Mouse (Mus musculus) liver, postnatal 0 days (tissue): ENCODE measurements at regions not wholly inside any gene's neighbourhood (a gene's known extent, or its start where the extent isn't known, plus 50 kb on each side); places are given as distances from the start of the nearest gene placed in this dataset.

Source experiments
- ATAC-seq: fragments of 200-750 bp; cut with Nextera tagmentation; 2 replicates; pipeline ENCODE4 v1.8.0; 2017; ENCODE audit warnings: mild to moderate bottlenecking, moderate library complexity
- DNase-seq: peaks from one replicate; pipeline ENCODE4 v3.0.0-alpha.2; 2016
- H3K27ac ChIP-seq: fragments of 300-500 bp; sonication (generic); 2 replicates; pipeline ENCODE4 v1.5.1; 2014; ENCODE audit warnings: antibody characterized with exemption, moderate library complexity, mild to moderate bottlenecking, low read depth
- H3K27me3 ChIP-seq: fragments of 300-500 bp; sonication (generic); 2 replicates; pipeline ENCODE4 v1.6.1; 2014; ENCODE audit warnings: low read length, control low read depth, mixed read lengths; ENCODE audit not compliant: insufficient read depth
- H3K36me3 ChIP-seq: fragments of 300-500 bp; sonication (generic); replicated peaks from 2 replicates; pipeline ENCODE4 v1.6.1; 2014; ENCODE audit warnings: mild to moderate bottlenecking, control low read depth, low read length, moderate library complexity, mixed read lengths; ENCODE audit not compliant: insufficient read depth
- H3K4me1 ChIP-seq: fragments of 300-500 bp; sonication (generic); 2 replicates; pipeline ENCODE4 v1.6.1; 2014; ENCODE audit warnings: antibody characterized with exemption, mild to moderate bottlenecking, control low read depth; ENCODE audit not compliant: insufficient read depth
- H3K4me2 ChIP-seq: fragments of 300-500 bp; sonication (generic); 2 replicates; pipeline ENCODE4 v1.6.1; 2014; ENCODE audit warnings: low read depth, mild to moderate bottlenecking, low read length, moderate library complexity, mixed read lengths
- H3K4me3 ChIP-seq: fragments of 300-500 bp; sonication (generic); 2 replicates; pipeline ENCODE4 v1.5.1; 2014; ENCODE audit warnings: low read depth, low read length
- H3K9ac ChIP-seq: fragments of 300-500 bp; sonication (generic); replicated peaks from 2 replicates; pipeline ENCODE4 v1.6.1; 2014; ENCODE audit warnings: mild to moderate bottlenecking, moderate library complexity
- H3K9me3 ChIP-seq: fragments of 300-500 bp; sonication (generic); 2 replicates; pipeline ENCODE4 v1.6.1; 2016; ENCODE audit warnings: mild to moderate bottlenecking, control low read depth, low read length, mixed read lengths
- CTCF ChIP-seq: sonication (generic); IDR thresholded peaks from 2 replicates; pipeline ENCODE4 v1.5.1; 2016; ENCODE audit warnings: antibody characterized with exemption, low read depth
- EP300 ChIP-seq: IDR thresholded peaks from 2 replicates; pipeline ENCODE4 v1.6.1; 2016; ENCODE audit warnings: antibody characterized with exemption, low read depth, mild to moderate bottlenecking
- WGBS: fragments of 180-500 bp; shearing (Covaris S2); extraction: QIAGEN DNeasy Blood & Tissue Kit; methylation state at CpG from one replicate; pipeline ENCODE4 v1.1.7; 2014; ENCODE audit not compliant: insufficient replicate concordance; 5-methylcytosine and 5-hydroxymethylcytosine counted together

- no peak for DNase-seq
- TF ChIP-seq EP300 (no peak), CTCF (no peak)
- peaks cover 21% of the 10 kb centered on the region for H3K4me1 ChIP-seq
- no peak for ATAC-seq
- no peak overlapping the region for H3K4me3 ChIP-seq
- H3K9me3 ChIP-seq, result no peaks in the 10 kb centered on the region
- no peak overlapping the region for H3K27ac ChIP-seq
- H3K4me2 ChIP-seq, result no peak overlapping the region
- H3K36me3 ChIP-seq, result no peaks in the 10 kb centered on the region
- no peaks in the 10 kb centered on the region for H3K27me3 ChIP-seq
- WGBS, result 26% methylated on average over 6 of the region's 6 CpGs
- no peak overlapping the region for H3K9ac ChIP-seq
Measured at GRCm38 (mm10) chr14:78438064-78438677, 98.4 kb downstream of the Akap11 start.

DNA sequence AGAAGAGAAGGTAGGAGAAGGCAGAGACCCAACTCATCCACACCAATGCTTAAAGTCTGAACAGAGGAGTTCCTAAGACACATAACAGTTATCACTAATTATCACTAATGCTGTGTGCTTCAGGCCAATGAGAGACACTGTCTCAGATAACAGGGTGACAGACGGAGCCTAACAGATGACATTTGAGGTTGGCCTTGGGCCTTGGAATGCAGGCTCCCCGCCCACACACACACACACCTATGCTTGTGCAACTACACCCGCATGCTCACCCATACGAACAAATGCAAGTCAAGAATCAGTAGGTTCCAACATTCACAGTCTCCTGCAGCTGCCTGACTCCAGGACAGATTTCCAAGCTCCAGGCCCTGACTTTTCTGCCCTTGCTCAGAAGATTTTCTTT lies 100.0 kb downstream of the Akap11 start:
- Histone ChIP-seq H3K27ac (no peak overlapping the region), H3K9ac (no peak overlapping the region), H3K4me1 (peaks cover 21% of the 10 kb centered on the region), H3K36me3 (no peaks in the 10 kb centered on the region), H3K27me3 (no peaks in the 10 kb centered on the region), H3K4me3 (no peak overlapping the region), H3K4me2 (no peak overlapping the region), H3K9me3 (no peaks in the 10 kb centered on the region)
- WGBS, result 52% methylated on average over 4 of the region's 4 CpGs
- ATAC-seq (no peak), DNase-seq (no peak)
- no peak for TF ChIP-seq EP300

GRCm38 (mm10) chr14:78435982-78436381 lies 100.6 kb downstream of the Akap11 start:
- H3K4me1 ChIP-seq, result peaks cover 21% of the 10 kb centered on the region
- no peak overlapping the region for H3K4me2 ChIP-seq
- H3K27me3 ChIP-seq, result no peaks in the 10 kb centered on the region
- TF ChIP-seq CTCF (no peak), EP300 (no peak)
- no peaks in the 10 kb centered on the region for H3K36me3 ChIP-seq
- no peak overlapping the region for H3K4me3 ChIP-seq
- DNase-seq (no peak), ATAC-seq (no peak)
- no peaks in the 10 kb centered on the region for H3K9me3 ChIP-seq
- H3K9ac ChIP-seq, result no peak overlapping the region
- WGBS, result 39% methylated on average over 4 of the region's 4 CpGs
- H3K27ac ChIP-seq, result no peak overlapping the region

DNA sequence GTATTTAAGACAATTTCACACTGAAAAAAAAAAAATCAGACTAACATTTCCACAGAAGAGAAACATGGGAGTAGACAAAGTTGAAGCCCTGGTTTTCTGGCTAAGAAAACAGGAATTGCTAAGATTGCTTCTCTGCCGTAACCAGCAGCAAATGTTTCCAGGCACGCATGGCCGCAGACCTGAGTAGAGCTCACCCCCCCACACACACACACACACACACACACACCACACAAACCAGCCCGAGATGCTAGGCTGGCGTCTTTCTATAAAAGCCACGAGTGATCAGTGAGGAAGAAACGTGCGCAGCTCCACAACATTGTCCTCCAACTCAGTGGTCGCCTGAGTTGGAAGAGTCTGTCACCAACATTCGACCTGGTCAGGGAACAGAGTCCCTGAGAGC lies 101.0 kb downstream of the Akap11 start:
- Histone ChIP-seq H3K36me3 (no peaks in the 10 kb centered on the region), H3K9ac (no peak overlapping the region), H3K27me3 (no peaks in the 10 kb centered on the region), H3K27ac (no peak overlapping the region), H3K4me3 (no peak overlapping the region), H3K4me2 (no peak overlapping the region), H3K4me1 (peaks cover 21% of the 10 kb centered on the region), H3K9me3 (no peaks in the 10 kb centered on the region)
- no peak for ATAC-seq
- 49% methylated on average over 10 of the region's 10 CpGs for WGBS
- no peak for TF ChIP-seq CTCF
- no peak for TF ChIP-seq EP300
- no peak for DNase-seq

DNA sequence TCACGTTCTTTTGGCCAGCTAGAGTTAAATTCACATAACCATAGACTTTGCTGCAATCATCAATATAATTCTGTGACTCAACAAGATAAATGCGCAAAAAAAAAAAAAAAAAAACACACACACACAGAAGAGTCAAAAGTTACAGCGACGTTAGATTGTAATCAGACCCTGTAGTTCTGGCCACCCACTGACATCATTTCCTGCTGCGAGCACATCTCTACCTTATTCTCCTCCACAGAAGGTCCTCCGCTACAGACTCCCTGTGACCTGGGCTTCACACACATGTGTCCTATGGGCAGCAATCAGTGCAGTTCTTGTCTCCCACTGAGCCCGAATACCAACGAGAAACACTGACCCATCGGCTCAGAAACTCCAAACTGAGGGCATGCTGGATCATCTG lies 101.9 kb downstream of the Akap11 start:
- Histone ChIP-seq H3K4me1 (peaks cover 21% of the 10 kb centered on the region), H3K4me3 (no peak overlapping the region), H3K9me3 (no peaks in the 10 kb centered on the region), H3K27ac (no peak overlapping the region), H3K27me3 (no peaks in the 10 kb centered on the region), H3K36me3 (no peaks in the 10 kb centered on the region), H3K9ac (no peak overlapping the region), H3K4me2 (no peak overlapping the region)
- no peak for ATAC-seq
- 79% methylated on average over 9 of the region's 9 CpGs for WGBS
- TF ChIP-seq EP300, result no peak
- no peak for TF ChIP-seq CTCF
- DNase-seq, result no peak

DNA sequence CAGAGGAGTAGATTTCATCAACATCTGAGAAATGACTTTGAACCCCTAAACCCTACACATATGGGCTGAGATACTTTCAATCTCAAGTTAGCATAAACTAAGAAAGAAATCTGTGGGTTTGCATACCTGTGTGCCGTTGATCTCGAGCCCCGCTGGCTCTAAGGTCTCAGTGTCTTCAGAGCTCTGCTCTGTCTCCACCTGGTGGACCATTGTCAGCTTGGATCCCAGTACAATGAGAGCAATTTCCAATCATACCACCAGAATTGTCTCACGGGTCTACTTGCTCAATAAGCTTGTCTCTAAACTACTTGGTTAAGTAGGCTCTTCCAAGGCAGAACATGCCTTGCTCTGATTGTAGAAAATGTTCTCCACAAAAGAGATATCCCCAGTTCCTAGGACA lies 102.5 kb downstream of the Akap11 start:
- TF ChIP-seq EP300 (no peak), CTCF (peak; percentile 40)
- no peak overlapping the region for H3K27ac ChIP-seq
- H3K4me2 ChIP-seq, result no peak overlapping the region
- H3K4me1 ChIP-seq, result peaks cover 21% of the 10 kb centered on the region
- H3K9me3 ChIP-seq, result no peaks in the 10 kb centered on the region
- no peaks in the 10 kb centered on the region for H3K27me3 ChIP-seq
- ATAC-seq (no peak), DNase-seq (no peak)
- H3K36me3 ChIP-seq, result no peaks in the 10 kb centered on the region
- no peak overlapping the region for H3K9ac ChIP-seq
- WGBS, result 79% methylated on average over 4 of the region's 4 CpGs
- no peak overlapping the region for H3K4me3 ChIP-seq

DNA sequence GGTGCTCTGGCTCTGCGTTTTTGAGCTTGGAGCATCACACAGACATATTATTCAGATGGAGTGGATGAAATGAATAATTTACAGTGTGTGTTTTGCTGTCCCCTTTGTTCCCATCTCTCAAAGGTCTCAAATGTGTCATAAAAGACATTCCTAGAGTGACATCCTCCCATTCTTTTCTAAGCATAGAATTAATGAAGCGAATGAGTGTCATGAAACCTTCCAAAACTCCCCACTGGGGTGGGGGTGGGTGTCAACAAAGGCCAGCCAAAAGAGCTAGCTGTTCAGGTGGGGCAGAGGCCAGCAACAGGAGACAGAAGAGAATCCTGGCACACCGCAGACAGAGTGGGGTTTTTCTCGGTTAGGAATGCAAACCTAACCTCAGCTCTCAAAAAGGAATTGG lies 104.1 kb downstream of the Akap11 start:
- Histone ChIP-seq H3K4me2 (no peak overlapping the region), H3K36me3 (no peaks in the 10 kb centered on the region), H3K27me3 (no peaks in the 10 kb centered on the region), H3K4me3 (no peak overlapping the region), H3K9me3 (no peaks in the 10 kb centered on the region), H3K4me1 (peaks cover 11% of the 10 kb centered on the region), H3K9ac (no peak overlapping the region), H3K27ac (no peak overlapping the region)
- TF ChIP-seq EP300 (no peak), CTCF (no peak)
- DNase-seq, result no peak
- 73% methylated on average over 4 of the region's 4 CpGs for WGBS
- no peak for ATAC-seq
